Mouse (Mus musculus) hematopoietic stem cell, adult 5-6 weeks (primary cell): ENCODE data around the gene Fgd1. TPM values are rescaled to one million over a fixed set of nuclear protein-coding genes. Genes with fewer than 3 reads are reported as not detected.
A peak's percentile ranks its signal among the peaks of the same experiment; 100 is the strongest.

Source experiments
- ATAC-seq, 2 experiments: fragments of 125-278 bp in 1 of 2; replicated peaks in 1 of 2; 2 replicates each; pipeline ENCODE4 v1.8.0; 2016 to 2017; ENCODE audit warnings: inconsistent platforms in 2 of 2, mild to moderate bottlenecking in 2 of 2, moderate number of reproducible peaks in 2 of 2, low read depth in 1 of 2, moderate TSS enrichment in 1 of 2; ENCODE audit not compliant: low FRiP score in 2 of 2, poor library complexity in 2 of 2, severe bottlenecking in 2 of 2, insufficient read depth in 1 of 2, low TSS enrichment in 1 of 2
- total RNA-seq: library from RNA; stranded (forward); fragments of 172-1452, 232-1000 nt; gene quantifications from 2 replicates; pipeline ENCODE4 v1.2.3, GENCODE M21; 2017

Fgd1 gene
- 4.6 and 6.7 TPM in 2 replicates for total RNA-seq

- no peak for ATAC-seq
These were observed at the start of gene Fgd1 for GRCm38 (mm10) chrX:151045850-151046249. TSS of gene Fgd1 (plus strand) at chrX:151046150.

- ATAC-seq, result no peak
These were observed 49.2 kb upstream of the Fgd1 start for GRCm38 (mm10) chrX:150996775-150997174.

GRCm38 (mm10) chrX:151016938-151017877 lies 28.7 kb upstream of the Fgd1 start, which contains the start of gene Gnl3l:
TSS of gene Gnl3l (minus strand) at chrX:151017322.
- ATAC-seq, result peak; percentile 96 to 99

- ATAC-seq, result no peak
These were observed 28.1 kb upstream of the Fgd1 start for GRCm38 (mm10) chrX:151017897-151018296.

- no peak for ATAC-seq
These were observed 27.2 kb upstream of the Fgd1 start for GRCm38 (mm10) chrX:151018798-151019197.

- ATAC-seq, result no peak
These were observed 14.6 kb upstream of the Fgd1 start for GRCm38 (mm10) chrX:151031400-151031799.

GRCm38 (mm10) chrX:151041223-151041622 lies 4.7 kb upstream of the Fgd1 start:
- ATAC-seq, result no peak

- ATAC-seq, result no peak
These were observed 371 bp downstream of the Fgd1 start for GRCm38 (mm10) chrX:151046321-151046720.

GRCm38 (mm10) chrX:151046777-151047430 lies 954 bp downstream of the Fgd1 start:
- ATAC-seq, result peak; percentile 71 to 87

- peak in 1 of 2 experiments; percentile 15; a peak in 1 of 4 replicates for ATAC-seq
These were observed 1.6 kb downstream of the Fgd1 start for GRCm38 (mm10) chrX:151047431-151048058.

GRCm38 (mm10) chrX:151049661-151050215 lies 3.8 kb downstream of the Fgd1 start:
- ATAC-seq, result no peak

GRCm38 (mm10) chrX:151050337-151050736 lies 4.4 kb downstream of the Fgd1 start:
- ATAC-seq, result no peak

- ATAC-seq, result no peak
These were observed 8.5 kb downstream of the Fgd1 start for GRCm38 (mm10) chrX:151054489-151054888.

GRCm38 (mm10) chrX:151055559-151055958 lies 9.6 kb downstream of the Fgd1 start:
- ATAC-seq, result no peak

GRCm38 (mm10) chrX:151059346-151059745 lies 13.4 kb downstream of the Fgd1 start:
- ATAC-seq, result no peak

- ATAC-seq, result peak; percentile 25 to 69; a peak in 3 of 4 replicates
These were observed 15.8 kb downstream of the Fgd1 start for GRCm38 (mm10) chrX:151061615-151062299.

GRCm38 (mm10) chrX:151066071-151066666 lies 20.2 kb downstream of the Fgd1 start:
- no peak for ATAC-seq
